Mouse (Mus musculus): ENCODE data around the gene Tut7. TPM values are rescaled to one million over a fixed set of nuclear protein-coding genes. Genes with fewer than 3 reads are reported as not detected.

Gene Tut7
- total and polyA plus RNA-seq, 3 experiments: 47.7 to 135 (median 53.8) TPM

DNA sequence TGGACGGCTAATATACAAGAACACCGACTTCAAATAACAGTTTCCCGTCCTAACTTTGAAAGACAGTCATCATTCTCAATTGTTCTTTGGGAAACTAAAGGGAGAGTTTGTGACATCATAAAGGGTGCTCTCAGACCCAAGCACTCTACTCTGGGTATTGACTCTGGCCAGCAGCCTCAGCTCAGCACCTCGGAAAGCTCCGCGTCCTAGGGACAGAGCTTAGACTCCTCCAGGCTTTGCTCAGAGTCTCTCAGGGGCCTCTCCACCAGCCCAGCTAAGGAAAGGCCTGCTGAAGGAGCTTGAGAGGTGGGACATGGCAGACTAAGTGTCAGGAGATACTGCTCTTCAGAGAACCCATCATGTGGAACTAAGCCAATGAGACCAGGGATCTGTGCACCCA lies 76.8 kb downstream of the Tut7 start:
- no peak overlapping the region for H3K9ac ChIP-seq (ENCODE audit: control insufficient read depth, low read depth, low read length, poor library complexity, severe bottlenecking)
- no peaks in the 10 kb centered on the region for H3K79me2 ChIP-seq (ENCODE audit: control insufficient read depth, insufficient read depth, low read length, poor library complexity)
- H3K4me3 ChIP-seq (ENCODE audit: control insufficient read depth in 1 of 2, insufficient read depth in 1 of 2, low read depth in 2 of 2, low read length in 2 of 2): no peak overlapping the region
- DNase-seq (ENCODE audit: low read depth, low spot score): peak; percentile 44
- TF ChIP-seq USF1 (IDR thresholded peaks at IDR 0.05; ENCODE audit: low read depth, low read length): no peak
- no peak for TF ChIP-seq CHD1 (IDR thresholded peaks at IDR 0.05; ENCODE audit: low read depth, low read length)
- TF ChIP-seq KAT2A (conservative IDR thresholded peaks at IDR 0.05; ENCODE audit: low read depth, low read length): no peak
- TF ChIP-seq ZMIZ1 (IDR thresholded peaks at IDR 0.05; ENCODE audit: low read depth, low read length): no peak
- TF ChIP-seq MAFK (IDR thresholded peaks at IDR 0.05; ENCODE audit: borderline replicate concordance, low read depth, low read length): no peak
- TF ChIP-seq JUND (IDR thresholded peaks at IDR 0.05; ENCODE audit: low read depth, low read length): no peak
- TF ChIP-seq HCFC1 (IDR thresholded peaks at IDR 0.05; ENCODE audit: low read depth, low read length): no peak
- TF ChIP-seq MXI1 (IDR thresholded peaks at IDR 0.05; ENCODE audit: low read depth, low read length): no peak
- no peak for TF ChIP-seq MAX (IDR thresholded peaks at IDR 0.05; ENCODE audit: low read length)
- TF ChIP-seq TAL1 (IDR thresholded peaks at IDR 0.05; ENCODE audit: low read length): no peak
- no peak for TF ChIP-seq POLR2AphosphoS2 (IDR thresholded peaks at IDR 0.05; ENCODE audit: low read length)
- no peak for TF ChIP-seq BHLHE40 (IDR thresholded peaks at IDR 0.05; ENCODE audit: borderline replicate concordance, low read depth, low read length)
- no peak for TF ChIP-seq CHD2 (IDR thresholded peaks at IDR 0.05; ENCODE audit: low read length)
- no peak for TF ChIP-seq MAZ (IDR thresholded peaks at IDR 0.05; ENCODE audit: low read depth, low read length)
- TF ChIP-seq GATA1 (IDR thresholded peaks at IDR 0.05; ENCODE audit: low read depth, low read length): no peak
- TF ChIP-seq MYC (IDR thresholded peaks at IDR 0.05; ENCODE audit: low read depth, low read length): no peak
- no peak for TF ChIP-seq ETS1 (IDR thresholded peaks at IDR 0.05; ENCODE audit: low read depth, low read length)
- TF ChIP-seq EP300 (IDR thresholded peaks at IDR 0.05; ENCODE audit: low read depth in 1 of 2, low read length in 2 of 2): no peak
- TF ChIP-seq ZNF384 (IDR thresholded peaks at IDR 0.05; ENCODE audit: low read depth, low read length): no peak
- no peak for TF ChIP-seq CTCF (IDR thresholded peaks at IDR 0.05 in 2 of 3, conservative IDR thresholded peaks at IDR 0.05 in 1 of 3; ENCODE audit: control insufficient read depth in 1 of 3, insufficient read depth in 1 of 3, low read depth in 2 of 3, low read length in 3 of 3, poor library complexity in 1 of 3, severe bottlenecking in 1 of 3)
- no peaks in the 10 kb centered on the region for H3K9me3 ChIP-seq (replicated peaks; ENCODE audit: insufficient read depth, low read length)
- H3K27me3 ChIP-seq (ENCODE audit: control insufficient read depth in 1 of 2, insufficient read depth in 2 of 2, low read length in 2 of 2): no peaks in the 10 kb centered on the region
- no peaks in the 10 kb centered on the region for H3K36me3 ChIP-seq (ENCODE audit: control insufficient read depth in 1 of 2, insufficient read depth in 2 of 2, low read length in 2 of 2)
- H3K27ac ChIP-seq (ENCODE audit: control insufficient read depth, low read depth, low read length): no peak overlapping the region
- peaks cover 0 to 2% of the 10 kb centered on the region in 2 experiments; a peak in 2 of 4 replicates for H3K4me1 ChIP-seq (ENCODE audit: control insufficient read depth in 1 of 2, insufficient read depth in 2 of 2, low read length in 2 of 2)

DNA sequence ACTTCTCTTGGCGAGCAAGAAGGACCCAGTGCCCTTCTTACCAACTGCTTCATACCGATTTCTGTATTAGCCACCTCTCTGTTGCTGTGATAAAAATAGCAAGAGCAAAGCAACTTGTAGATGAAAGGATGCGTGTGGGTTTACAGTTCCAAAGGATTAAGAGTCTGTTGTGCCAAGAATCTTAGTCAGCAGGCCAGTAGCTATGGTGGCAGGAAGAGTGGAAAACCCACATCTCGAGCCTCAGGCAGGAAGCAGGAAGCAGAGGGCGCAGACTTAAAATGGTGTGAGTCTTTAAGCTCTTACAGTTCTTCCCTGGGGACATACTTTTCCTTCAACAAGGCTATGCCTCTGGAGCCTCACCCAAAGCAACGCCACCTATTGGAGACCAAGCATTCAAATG lies 77.5 kb downstream of the Tut7 start:
- H3K4me1 ChIP-seq (ENCODE audit: control insufficient read depth in 1 of 2, insufficient read depth in 2 of 2, low read length in 2 of 2): no peaks in the 10 kb centered on the region
- H3K9ac ChIP-seq (ENCODE audit: control insufficient read depth, low read depth, low read length, poor library complexity, severe bottlenecking): no peak overlapping the region
- H3K36me3 ChIP-seq (ENCODE audit: control insufficient read depth in 1 of 2, insufficient read depth in 2 of 2, low read length in 2 of 2): no peaks in the 10 kb centered on the region
- TF ChIP-seq MAFK (IDR thresholded peaks at IDR 0.05; ENCODE audit: borderline replicate concordance, low read depth, low read length) (no peak), POLR2A (IDR thresholded peaks at IDR 0.05; ENCODE audit: control insufficient read depth in 1 of 2, insufficient read depth in 1 of 2, low read depth in 1 of 2, low read length in 2 of 2, poor library complexity in 1 of 2) (no peak), TAL1 (IDR thresholded peaks at IDR 0.05; ENCODE audit: low read length) (no peak), RAD21 (IDR thresholded peaks at IDR 0.05; ENCODE audit: low read depth, low read length) (no peak), MXI1 (IDR thresholded peaks at IDR 0.05; ENCODE audit: low read depth, low read length) (no peak), KAT2A (conservative IDR thresholded peaks at IDR 0.05; ENCODE audit: low read depth, low read length) (no peak), MAZ (IDR thresholded peaks at IDR 0.05; ENCODE audit: low read depth, low read length) (no peak), CTCF (IDR thresholded peaks at IDR 0.05 in 2 of 3, conservative IDR thresholded peaks at IDR 0.05 in 1 of 3; ENCODE audit: control insufficient read depth in 1 of 3, insufficient read depth in 1 of 3, low read depth in 2 of 3, low read length in 3 of 3, poor library complexity in 1 of 3, severe bottlenecking in 1 of 3) (no peak), ETS1 (IDR thresholded peaks at IDR 0.05; ENCODE audit: low read depth, low read length) (no peak), POLR2AphosphoS2 (IDR thresholded peaks at IDR 0.05; ENCODE audit: low read length) (no peak), USF1 (IDR thresholded peaks at IDR 0.05; ENCODE audit: low read depth, low read length) (no peak), CHD1 (IDR thresholded peaks at IDR 0.05; ENCODE audit: low read depth, low read length) (no peak), TBP (IDR thresholded peaks at IDR 0.05; ENCODE audit: low read depth, low read length) (no peak), JUND (IDR thresholded peaks at IDR 0.05; ENCODE audit: low read depth, low read length) (no peak), ELF1 (IDR thresholded peaks at IDR 0.05; ENCODE audit: low read depth, low read length) (no peak), EP300 (IDR thresholded peaks at IDR 0.05; ENCODE audit: low read depth in 1 of 2, low read length in 2 of 2) (no peak), NRF1 (IDR thresholded peaks at IDR 0.05; ENCODE audit: insufficient read depth, low read depth, low read length, poor library complexity, severe bottlenecking) (no peak)
- no peaks in the 10 kb centered on the region for H3K9me3 ChIP-seq (replicated peaks; ENCODE audit: insufficient read depth, low read length)
- H3K27me3 ChIP-seq (ENCODE audit: control insufficient read depth in 1 of 2, insufficient read depth in 2 of 2, low read length in 2 of 2): no peaks in the 10 kb centered on the region
- no peaks in the 10 kb centered on the region for H3K79me2 ChIP-seq (ENCODE audit: control insufficient read depth, insufficient read depth, low read length, poor library complexity)
- no peak overlapping the region for H3K4me3 ChIP-seq (ENCODE audit: control insufficient read depth in 1 of 2, insufficient read depth in 1 of 2, low read depth in 2 of 2, low read length in 2 of 2)
- DNase-seq (ENCODE audit: low read depth, low spot score): no peak
- H3K27ac ChIP-seq (ENCODE audit: control insufficient read depth, low read depth, low read length): no peak overlapping the region

All from MEL (cell line).